Mouse (Mus musculus) heart, embryonic 14.5 days (tissue): ENCODE measurements around the gene Lrrc29. TPM values are rescaled to one million over a fixed set of nuclear protein-coding genes. Genes with fewer than 3 reads are reported as not detected.
A peak's percentile ranks its signal among the peaks of the same experiment; 100 is the strongest.

ENCODE experiments used
- ATAC-seq: fragments of 200-750 bp; cut with Nextera tagmentation; 2 replicates; pipeline ENCODE4 v1.8.0; 2017; ENCODE audit warnings: low read depth, moderate TSS enrichment; ENCODE audit not compliant: insufficient number of reproducible peaks, insufficient read depth, low FRiP score
- H3K27ac ChIP-seq, 2 experiments: fragments of 200-500 bp in 1 of 2; fragments of 300-500 bp in 1 of 2; sonication (generic) in 1 of 2; replicated peaks in 1 of 2; 2 replicates each; pipeline ENCODE4 v1.5.1; 2012 to 2014; ENCODE audit warnings: low read depth in 2 of 2, low read length in 2 of 2, control low read depth in 1 of 2, mild to moderate bottlenecking in 1 of 2, mixed read lengths in 1 of 2; ENCODE audit not compliant: control insufficient read depth in 1 of 2, insufficient read depth in 1 of 2
- H3K27me3 ChIP-seq: fragments of 300-500 bp; sonication (generic); 2 replicates; pipeline ENCODE4 v1.6.1; 2014; ENCODE audit warnings: mild to moderate bottlenecking, low read length, control low read depth; ENCODE audit not compliant: control insufficient read depth, insufficient read depth
- H3K36me3 ChIP-seq: fragments of 300-500 bp; sonication (generic); 2 replicates; pipeline ENCODE4 v1.6.1; 2014; ENCODE audit warnings: mild to moderate bottlenecking, control low read depth, low read length, mixed read lengths; ENCODE audit not compliant: control insufficient read depth, insufficient read depth
- H3K4me1 ChIP-seq, 2 experiments: fragments of 200-500 bp in 1 of 2; fragments of 300-500 bp in 1 of 2; sonication (generic) in 1 of 2; 2 replicates each; pipeline ENCODE4 v1.6.1; 2012 to 2014; ENCODE audit warnings: low read length in 2 of 2, control low read depth in 1 of 2, mixed read lengths in 1 of 2; ENCODE audit not compliant: control insufficient read depth in 2 of 2, insufficient read depth in 2 of 2
- H3K4me2 ChIP-seq: fragments of 300-500 bp; sonication (generic); 2 replicates; pipeline ENCODE4 v1.6.1; 2014; ENCODE audit warnings: mild to moderate bottlenecking, low read length
- H3K4me3 ChIP-seq, 2 experiments: fragments of 200-500 bp in 1 of 2; fragments of 300-500 bp in 1 of 2; sonication (generic) in 1 of 2; 2 replicates each; pipeline ENCODE4 v1.5.1; 2012 to 2014; ENCODE audit warnings: low read length in 2 of 2, mild to moderate bottlenecking in 2 of 2, control low read depth in 1 of 2, low read depth in 1 of 2, moderate library complexity in 1 of 2; ENCODE audit not compliant: control insufficient read depth in 1 of 2, insufficient read depth in 1 of 2
- H3K9ac ChIP-seq: fragments of 300-500 bp; sonication (generic); 2 replicates; pipeline ENCODE4 v1.6.1; 2014; ENCODE audit warnings: mild to moderate bottlenecking, low read length
- H3K9me3 ChIP-seq: fragments of 300-500 bp; sonication (generic); 2 replicates; pipeline ENCODE4 v1.6.1; 2016; ENCODE audit warnings: low read length, control low read depth; ENCODE audit not compliant: control insufficient read depth
- WGBS: fragments of 180-500 bp; shearing (Covaris S2); extraction: QIAGEN DNeasy Blood & Tissue Kit; methylation state at CpG from one replicate; pipeline ENCODE4 v1.1.7; 2014; 5-methylcytosine and 5-hydroxymethylcytosine counted together
- polyA plus RNA-seq: library from polyadenylated mRNA; unstranded; fragments of >200 nt; fragmentation: Nextera tagmentation; extraction: Ambion mirVana; gene quantifications from 2 replicates; pipeline ENCODE4 v1.2.1, GENCODE M21; 2014

Lrrc29 gene
- polyA plus RNA-seq, 1 experiment from 2014 or later, result 1.2 TPM

DNA sequence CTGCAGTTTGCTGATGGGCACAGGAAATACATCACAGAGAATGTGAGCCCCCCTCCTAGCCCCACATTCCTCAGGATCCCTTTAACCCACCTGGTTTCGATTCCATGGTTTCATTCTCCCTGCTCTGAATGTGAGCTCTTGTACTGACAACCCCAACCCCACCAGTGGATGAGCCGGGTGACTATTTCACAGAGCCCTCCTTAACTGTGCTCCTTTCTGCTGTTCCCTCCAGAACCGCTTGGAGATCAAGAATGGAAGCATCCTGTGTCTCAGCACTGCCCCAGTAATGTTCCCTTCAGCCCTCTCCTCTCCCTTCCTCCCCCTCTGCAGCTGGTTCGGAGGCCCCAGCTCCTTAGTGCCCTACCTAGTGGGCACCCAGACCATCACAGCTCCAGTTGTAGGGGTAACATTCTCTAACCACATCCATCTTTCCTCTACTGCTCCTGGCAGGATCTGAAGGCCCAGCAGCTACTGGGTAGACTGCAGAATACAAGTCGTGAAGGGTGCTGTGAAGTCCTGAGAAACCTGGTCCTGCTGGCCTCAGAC, 19.9 kb downstream of the Lrrc29 start:
- ATAC-seq, result no peak
- WGBS, result 46% methylated on average over 5 of the region's 5 CpGs
- no peaks in the 10 kb centered on the region for H3K9me3 ChIP-seq
- peak overlapping the region; percentile 38 to 46 for H3K4me3 ChIP-seq
- peak overlapping the region; percentile 83 for H3K4me2 ChIP-seq
- no peaks in the 10 kb centered on the region for H3K27me3 ChIP-seq
- peaks cover 23 to 31% of the 10 kb centered on the region in 2 experiments for H3K4me1 ChIP-seq
- H3K9ac ChIP-seq, result peak overlapping the region; percentile 74
- H3K36me3 ChIP-seq, result peaks cover 69% of the 10 kb centered on the region
- H3K27ac ChIP-seq, result peak overlapping the region in 1 of 2 experiments; percentile 66; a peak in 2 of 4 replicates

DNA sequence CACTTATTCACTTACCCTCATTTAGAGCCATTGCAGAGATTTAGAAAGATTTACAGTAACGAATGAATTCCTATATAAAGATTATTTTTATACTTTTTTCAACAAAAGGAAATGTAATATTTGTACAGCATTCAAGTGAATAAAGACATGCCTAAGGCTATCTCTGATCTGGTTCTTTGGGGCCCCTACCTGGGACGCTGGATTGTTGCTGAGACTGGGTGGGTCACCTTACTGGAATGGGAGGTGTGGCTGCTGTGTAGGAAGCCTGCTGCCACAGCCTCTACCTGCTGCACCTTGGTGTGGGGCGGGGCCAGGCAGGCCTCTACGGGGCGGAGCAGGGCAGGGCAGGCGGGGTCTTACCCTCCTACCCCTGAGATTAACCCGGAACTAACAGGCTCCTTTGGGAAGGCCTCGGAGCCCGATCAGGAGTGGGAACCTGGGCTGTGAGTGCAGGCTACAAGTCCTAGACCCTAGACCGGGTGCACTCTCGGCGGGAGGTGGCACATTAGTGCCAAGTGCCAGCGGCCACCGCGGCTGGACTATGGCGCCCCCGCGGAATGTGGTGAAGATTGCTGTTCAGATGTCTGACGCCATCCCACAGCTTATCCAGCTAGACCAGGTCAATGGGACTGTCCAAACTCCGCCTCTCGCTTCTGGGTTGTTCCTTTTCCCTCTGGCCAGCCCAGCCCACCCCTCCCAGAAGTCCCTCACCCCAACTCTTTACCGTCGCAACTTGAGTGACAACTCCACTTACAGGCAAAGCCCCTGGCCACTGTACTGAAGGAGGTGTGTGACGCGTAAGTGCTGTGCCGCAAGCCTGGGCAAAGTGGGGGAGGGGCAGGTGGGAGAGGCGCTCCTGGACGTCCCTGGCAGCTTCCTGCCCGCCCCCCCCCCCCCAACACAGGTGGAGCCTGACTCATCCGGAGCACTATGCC, 20.6 kb downstream of the Lrrc29 start, which contains the start of gene Elmo3:
TSS of gene Elmo3 (plus strand) at position 391 of the 935 bp plus-strand sequence.
- peaks cover 23 to 31% of the 10 kb centered on the region in 2 experiments for H3K4me1 ChIP-seq
- WGBS, result 5% methylated on average over 29 of the region's 30 CpGs
- peak within 1 kb of the TSS; percentile 53 to 66 for H3K27ac ChIP-seq
- peak within 1 kb of the TSS; percentile 83 for H3K4me2 ChIP-seq
- H3K9ac ChIP-seq, result peak within 1 kb of the TSS; percentile 74
- no peaks in the 10 kb centered on the region for H3K9me3 ChIP-seq
- peak; percentile 41 for ATAC-seq
- H3K36me3 ChIP-seq, result peaks cover 75% of the 10 kb centered on the region
- H3K27me3 ChIP-seq, result no peaks in the 10 kb centered on the region
- peak within 1 kb of the TSS; percentile 38 to 46 for H3K4me3 ChIP-seq

DNA sequence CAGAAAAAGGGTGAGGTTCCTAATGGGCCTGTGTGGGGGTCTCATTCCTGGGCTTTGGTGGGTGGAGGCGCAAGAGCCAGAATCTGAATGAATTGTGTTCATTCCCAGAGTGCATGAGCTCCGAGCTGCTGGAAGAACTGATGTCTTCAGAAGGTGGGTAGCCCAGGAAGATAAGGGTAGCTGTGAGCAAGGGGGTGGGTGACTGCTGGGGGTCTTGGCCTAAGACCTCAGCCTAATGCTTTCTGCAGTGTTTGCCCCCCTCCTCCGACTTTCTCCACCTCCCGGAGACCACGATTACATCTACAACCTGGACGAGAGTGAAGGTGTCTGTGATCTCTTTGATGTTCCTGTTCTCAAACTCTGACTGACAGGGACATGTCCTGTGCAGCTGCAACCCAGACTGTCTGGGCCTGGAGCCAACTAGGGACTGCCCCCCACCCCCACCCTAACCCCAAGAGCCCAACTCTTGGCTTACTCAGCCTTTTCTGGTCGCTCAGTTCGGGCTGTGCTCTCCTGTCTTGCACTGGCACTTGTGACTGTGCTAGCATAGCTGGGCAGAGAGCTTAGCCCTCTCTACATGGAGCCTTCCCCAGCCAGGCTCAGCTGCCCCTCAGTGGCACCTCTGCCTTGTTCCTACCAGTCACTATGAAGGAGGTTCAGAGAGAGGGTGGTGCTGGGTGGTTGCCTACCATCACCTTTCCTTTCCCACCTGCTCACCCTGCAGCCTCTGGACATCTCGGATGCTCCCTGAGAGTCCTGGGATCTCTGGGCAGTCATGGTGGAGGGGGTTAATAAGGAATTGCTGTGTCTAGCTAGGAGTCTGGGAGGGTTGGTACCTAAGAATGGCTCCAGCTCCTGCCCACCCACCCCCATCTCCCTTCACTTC, 21.5 kb downstream of the Lrrc29 start:
- Histone ChIP-seq H3K9me3 (no peaks in the 10 kb centered on the region), H3K4me1 (peaks cover 23 to 31% of the 10 kb centered on the region in 2 experiments), H3K27me3 (no peaks in the 10 kb centered on the region), H3K4me3 (no peak overlapping the region), H3K27ac (peak overlapping the region in 1 of 2 experiments; percentile 39; a peak in 3 of 4 replicates), H3K4me2 (no peak overlapping the region), H3K9ac (peak overlapping the region; percentile 74), H3K36me3 (peaks cover 78% of the 10 kb centered on the region)
- ATAC-seq, result peak; percentile 11; the same call in 1 of the 2 replicates
- WGBS, result 41% methylated on average over 9 of the region's 9 CpGs

DNA sequence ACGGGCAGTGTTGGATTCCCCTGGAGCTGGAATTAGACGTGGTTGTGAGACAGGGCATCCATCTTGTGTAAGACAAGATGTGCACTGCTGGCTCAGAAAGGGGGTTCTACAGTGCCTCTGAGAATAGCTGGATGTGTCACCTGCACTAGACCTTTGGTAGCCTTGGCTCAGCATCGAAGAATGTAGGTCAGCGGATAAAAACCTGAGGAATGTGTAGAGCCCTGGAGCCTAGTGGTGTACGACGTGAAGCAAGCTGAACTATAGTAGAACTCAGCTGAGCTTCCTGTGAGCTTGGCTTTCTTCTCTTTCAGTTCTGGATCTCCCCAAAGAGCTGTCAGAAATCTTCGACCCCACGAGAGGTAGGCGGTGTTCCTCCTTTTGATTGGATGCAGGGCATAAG, 22.2 kb downstream of the Lrrc29 start:
- H3K9me3 ChIP-seq, result no peaks in the 10 kb centered on the region
- peaks cover 24 to 34% of the 10 kb centered on the region in 2 experiments for H3K4me1 ChIP-seq
- H3K4me2 ChIP-seq, result no peak overlapping the region
- WGBS, result 51% methylated on average over 9 of the region's 9 CpGs
- H3K9ac ChIP-seq, result no peak overlapping the region
- no peak for ATAC-seq
- peak overlapping the region; percentile 30 to 39; a peak in 3 of 4 replicates for H3K27ac ChIP-seq
- no peaks in the 10 kb centered on the region for H3K27me3 ChIP-seq
- peaks cover 76% of the 10 kb centered on the region for H3K36me3 ChIP-seq
- H3K4me3 ChIP-seq, result no peak overlapping the region

DNA sequence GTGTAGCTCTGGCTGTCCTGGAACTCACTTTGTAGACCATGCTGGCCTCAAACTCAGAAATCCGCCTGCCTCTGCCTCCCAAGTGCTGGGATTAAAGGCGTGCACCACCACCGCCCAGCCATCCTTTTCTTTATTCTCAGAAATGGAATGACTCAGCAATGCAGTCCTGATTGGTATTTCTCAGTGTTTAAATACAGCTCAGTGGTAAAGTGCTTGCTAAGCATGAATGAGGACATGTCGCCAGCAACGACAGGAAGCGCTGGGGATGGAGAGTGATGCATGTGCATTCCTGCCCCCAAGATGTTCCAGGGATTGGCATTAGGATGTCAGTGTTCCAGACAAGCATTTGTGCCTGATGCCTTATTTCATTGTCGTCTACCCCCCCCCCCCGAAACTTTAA, 22.7 kb downstream of the Lrrc29 start:
- H3K4me3 ChIP-seq, result no peak overlapping the region
- H3K9ac ChIP-seq, result no peak overlapping the region
- H3K4me1 ChIP-seq, result peaks cover 29 to 38% of the 10 kb centered on the region in 2 experiments
- H3K27ac ChIP-seq, result peak overlapping the region in 1 of 2 experiments; percentile 30; a peak in 1 of 4 replicates
- no peak overlapping the region for H3K4me2 ChIP-seq
- no peaks in the 10 kb centered on the region for H3K9me3 ChIP-seq
- peaks cover 75% of the 10 kb centered on the region for H3K36me3 ChIP-seq
- ATAC-seq, result no peak
- H3K27me3 ChIP-seq, result no peaks in the 10 kb centered on the region
- WGBS, result 73% methylated on average over 8 of the region's 8 CpGs

DNA sequence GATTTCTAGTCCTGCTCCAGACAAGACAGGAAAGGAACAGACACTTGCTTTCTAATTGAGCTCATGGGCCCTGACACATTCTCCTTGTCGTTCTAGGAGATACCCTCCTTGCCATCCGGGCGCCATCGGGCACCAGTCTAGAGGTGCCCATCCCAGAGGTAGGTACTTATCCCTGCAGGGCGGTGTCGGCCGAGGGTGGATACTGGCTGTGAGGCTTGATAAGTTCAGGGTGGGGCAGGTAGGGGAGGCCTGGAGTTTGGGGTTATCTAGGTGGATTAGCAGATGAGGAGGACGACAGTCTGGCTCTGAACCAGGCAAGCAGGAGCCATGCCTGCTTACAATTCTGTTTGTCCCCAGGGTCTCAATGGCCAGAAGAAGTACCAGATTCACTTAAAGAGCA, 26.1 kb downstream of the Lrrc29 start:
- WGBS, result 93% methylated on average over 8 of the region's 8 CpGs
- H3K4me3 ChIP-seq, result no peak overlapping the region

More for the DNA sequence above, 26.1 kb downstream of the Lrrc29 start:
- no peak overlapping the region for H3K27ac ChIP-seq
- H3K4me1 ChIP-seq, result peaks cover 21 to 33% of the 10 kb centered on the region in 2 experiments
- H3K36me3 ChIP-seq, result peaks cover 57% of the 10 kb centered on the region
- H3K9me3 ChIP-seq, result no peaks in the 10 kb centered on the region
- no peak overlapping the region for H3K9ac ChIP-seq
- no peaks in the 10 kb centered on the region for H3K27me3 ChIP-seq
- ATAC-seq, result no peak
- no peak overlapping the region for H3K4me2 ChIP-seq
